ENCODE assay signal across 8 mouse cellular contexts in the genomic region with DNA sequence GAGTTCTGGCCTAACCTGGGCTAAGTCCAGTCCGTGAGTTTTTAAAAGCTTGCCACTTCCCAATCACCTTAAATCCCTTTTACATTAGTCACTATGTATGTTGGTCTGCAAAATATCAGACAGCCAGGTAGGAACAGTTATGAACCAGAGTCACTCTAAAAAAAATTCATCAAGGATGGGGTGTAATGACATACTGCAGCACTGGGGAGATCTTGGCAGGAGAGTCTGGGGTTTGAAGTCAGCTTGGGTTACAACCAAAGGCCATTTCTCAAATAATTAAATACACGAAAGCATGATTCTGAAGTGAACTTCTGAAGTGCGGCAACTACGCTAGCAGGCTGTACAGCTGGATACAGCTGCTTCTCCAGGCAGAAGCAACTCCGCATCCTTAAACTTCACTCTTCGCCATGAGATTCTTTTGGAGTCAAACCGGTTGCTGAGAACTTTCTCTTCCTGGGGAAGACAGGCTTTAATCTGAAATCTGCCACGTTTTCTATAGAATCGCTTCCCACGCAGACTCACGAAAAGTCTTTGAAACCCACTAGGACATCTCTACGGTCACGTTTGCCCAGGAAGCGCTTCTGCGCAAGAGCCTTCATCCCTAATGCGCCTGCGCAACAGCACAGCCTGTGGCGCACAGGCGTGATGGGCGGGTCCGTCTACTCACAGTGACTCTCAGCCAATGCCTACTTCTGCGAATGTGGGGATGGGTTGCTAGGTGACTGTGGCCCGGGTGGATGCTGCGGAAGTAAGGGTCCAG. TPM values are rescaled to one million over a fixed set of nuclear protein-coding genes. Genes with fewer than 3 reads are reported as not detected.
DNase-seq lines count a peak whose midpoint lies in the region; ATAC-seq and TF ChIP-seq lines count a peak whose summit lies in the region.

No protein-coding gene starts in this region.

- H3K9ac ChIP-seq in MEL (ENCODE audit: control insufficient read depth, low read depth, low read length, poor library complexity, severe bottlenecking): peak overlapping the region; percentile 2; the same call in 1 of the 2 replicates
- peak overlapping the region; percentile 62 for H3K9ac ChIP-seq in forebrain, embryonic 16.5 days (replicated peaks; ENCODE audit: low read depth, low read length)
- H3K9ac ChIP-seq in neural tube, embryonic 15.5 days (replicated peaks): peak overlapping the region; percentile 54

- no peaks in the 10 kb centered on the region for H3K79me2 ChIP-seq in MEL (ENCODE audit: control insufficient read depth, insufficient read depth, low read length, poor library complexity)

- H3K4me2 ChIP-seq in forebrain, embryonic 16.5 days (ENCODE audit: low read length): peak overlapping the region; percentile 81
- peak overlapping the region; percentile 84 for H3K4me2 ChIP-seq in neural tube, embryonic 15.5 days

- no peak for TF ChIP-seq RAD21 in MEL (IDR thresholded peaks at IDR 0.05; ENCODE audit: low read depth, low read length)

- peaks cover 0 to 4% of the 10 kb centered on the region in 2 experiments; a peak in 2 of 4 replicates for H3K36me3 ChIP-seq in MEL (ENCODE audit: control insufficient read depth in 1 of 2, insufficient read depth in 2 of 2, low read length in 2 of 2)
- H3K36me3 ChIP-seq in forebrain, embryonic 16.5 days (ENCODE audit: control insufficient read depth, insufficient read depth): no peaks in the 10 kb centered on the region
- H3K36me3 ChIP-seq in neural tube, embryonic 15.5 days: no peaks in the 10 kb centered on the region

- WGBS in forebrain, embryonic 16.5 days: 6% methylated on average over 24 of the region's 24 CpGs
- 5% methylated on average over 24 of the region's 24 CpGs for WGBS in lung, adult 2 months
- 7% methylated on average over 24 of the region's 24 CpGs for WGBS in neural tube, embryonic 15.5 days

- peak; percentile 91 for DNase-seq in MEL (ENCODE audit: low read depth, low spot score)
- peak; percentile 93 to 94 for DNase-seq in cerebellum, adult 18-20 months
- DNase-seq in heart, postnatal 36 days: peak; percentile 83 to 87
- peak; percentile 90 to 95 for DNase-seq in layer of hippocampus, adult 2 months (ENCODE audit: low spot score in 2 of 2)
- peak; percentile 70 for DNase-seq in lung, adult 2 months
- peak; percentile 89 for DNase-seq in testis, postnatal 10 days (ENCODE audit: low spot score)

- TF ChIP-seq POLR2A in MEL (IDR thresholded peaks at IDR 0.05; ENCODE audit: control insufficient read depth in 1 of 2, insufficient read depth in 1 of 2, low read depth in 1 of 2, low read length in 2 of 2, poor library complexity in 1 of 2): peak in 1 of 2 experiments; percentile 77; a peak in 2 of 4 replicates
- peak; percentile 73; the same call in 1 of the 2 replicates for TF ChIP-seq POLR2A in lung, adult 2 months (IDR thresholded peaks at IDR 0.05; ENCODE audit: borderline replicate concordance, extremely low read depth, low read depth, low read length)

- H3K27me3 ChIP-seq in MEL (ENCODE audit: control insufficient read depth in 1 of 2, insufficient read depth in 2 of 2, low read length in 2 of 2): no peaks in the 10 kb centered on the region
- no peaks in the 10 kb centered on the region; the same call in 1 of the 2 replicates for H3K27me3 ChIP-seq in forebrain, embryonic 16.5 days (replicated peaks; ENCODE audit: control insufficient read depth, insufficient read depth, low read length)
- no peaks in the 10 kb centered on the region for H3K27me3 ChIP-seq in neural tube, embryonic 15.5 days (replicated peaks)

- peak; percentile 100 for ATAC-seq in forebrain, embryonic 16.5 days
- ATAC-seq in neural tube, embryonic 15.5 days (ENCODE audit: low FRiP score): peak; percentile 98

- no peak for TF ChIP-seq CTCF in MEL (IDR thresholded peaks at IDR 0.05 in 2 of 3, conservative IDR thresholded peaks at IDR 0.05 in 1 of 3; ENCODE audit: control insufficient read depth in 1 of 3, insufficient read depth in 1 of 3, low read depth in 2 of 3, low read length in 3 of 3, poor library complexity in 1 of 3, severe bottlenecking in 1 of 3)
- TF ChIP-seq CTCF in layer of hippocampus, adult 2 months (conservative IDR thresholded peaks at IDR 0.05): 0 out of 2 replicates have a peak, but pooled peaks have one; percentile 10
- no peak for TF ChIP-seq CTCF in lung, adult 2 months (IDR thresholded peaks at IDR 0.05; ENCODE audit: insufficient read depth, low read length)

- peaks cover 0 to 13% of the 10 kb centered on the region in 2 experiments; a peak in 2 of 4 replicates for H3K4me1 ChIP-seq in MEL (ENCODE audit: control insufficient read depth in 1 of 2, insufficient read depth in 2 of 2, low read length in 2 of 2)
- H3K4me1 ChIP-seq in forebrain, embryonic 16.5 days (replicated peaks; ENCODE audit: control insufficient read depth, insufficient read depth, low read length): peaks cover 9% of the 10 kb centered on the region
- H3K4me1 ChIP-seq in lung, adult 2 months (ENCODE audit: control insufficient read depth, insufficient read depth, low read length): no peaks in the 10 kb centered on the region
- peaks cover 13% of the 10 kb centered on the region for H3K4me1 ChIP-seq in neural tube, embryonic 15.5 days

- no peak for TF ChIP-seq EP300 in MEL (IDR thresholded peaks at IDR 0.05; ENCODE audit: low read depth in 1 of 2, low read length in 2 of 2)

- intact Hi-C loops in heart, postnatal 36 days (cut with DNase I): no loop called here

- no peak overlapping the region for H3K27ac ChIP-seq in MEL (ENCODE audit: control insufficient read depth, low read depth, low read length)
- peak overlapping the region; percentile 28 for H3K27ac ChIP-seq in forebrain, embryonic 16.5 days (ENCODE audit: low read length)
- peak overlapping the region; percentile 88 for H3K27ac ChIP-seq in layer of hippocampus, adult 2 months
- peak overlapping the region; percentile 72 for H3K27ac ChIP-seq in neural tube, embryonic 15.5 days (replicated peaks)

- H3K9me3 ChIP-seq in MEL (replicated peaks; ENCODE audit: insufficient read depth, low read length): no peaks in the 10 kb centered on the region
- no peaks in the 10 kb centered on the region for H3K9me3 ChIP-seq in forebrain, embryonic 16.5 days (ENCODE audit: control insufficient read depth, low read length)
- H3K9me3 ChIP-seq in neural tube, embryonic 15.5 days (replicated peaks): no peaks in the 10 kb centered on the region

- peak overlapping the region; percentile 8 to 31; a peak in 3 of 4 replicates for H3K4me3 ChIP-seq in MEL (ENCODE audit: control insufficient read depth in 1 of 2, insufficient read depth in 1 of 2, low read depth in 2 of 2, low read length in 2 of 2)
- H3K4me3 ChIP-seq in forebrain, embryonic 16.5 days (replicated peaks; ENCODE audit: low read length): peak overlapping the region; percentile 53
- H3K4me3 ChIP-seq in layer of hippocampus, adult 2 months: peak overlapping the region; percentile 60
- H3K4me3 ChIP-seq in lung, adult 2 months (replicated peaks; ENCODE audit: extremely low read depth, low read depth, low read length): peak overlapping the region; percentile 45
- peak overlapping the region; percentile 48 for H3K4me3 ChIP-seq in neural tube, embryonic 15.5 days (replicated peaks)

RNA-seq across cellular contexts. Expression of a gene that starts 11.4 kb away (rescaled TPM):
- total RNA-seq in MEL (2012; rRNA removed): 37.6 and 40.7 TPM in 2 replicates
- 10 to 100 TPM in 1 of 2 experiments, not detected in 1; 42.8 TPM for polyA plus RNA-seq in MEL (2012; ENCODE audit: insufficient read depth in 1 of 2, insufficient read length in 2 of 2, low read depth in 1 of 2, low replicate concordance in 2 of 2, missing spikeins in 1 of 2)
- polyA plus RNA-seq in forebrain, embryonic 16.5 days (2015; fragmentation: Nextera tagmentation; extraction: Ambion mirVana): 13.1 and 14.3 TPM in 2 replicates
- total RNA-seq in heart, postnatal 36 days (2021): 10 to 100 TPM; 30.7 to 31.0 TPM
- 10 to 100 TPM; 42.8 to 50.1 TPM for total RNA-seq in layer of hippocampus, adult 2 months (2021)
- 19.7 and 20.2 TPM in 2 replicates for polyA plus RNA-seq in lung, adult 2 months (2012; rRNA removed)
- 11.9 and 14.9 TPM in 2 replicates for polyA plus RNA-seq in neural tube, embryonic 15.5 days (2015; fragmentation: Nextera tagmentation; extraction: Ambion mirVana)

RNA-seq across cellular contexts. Expression of a gene that starts 11.8 kb away (rescaled TPM):
- 0.12 TPM in 1 of 2 replicates, not detected in the other for total RNA-seq in MEL (2012; rRNA removed)
- under 1 TPM in 1 of 2 experiments, not detected in 1; 0.07 TPM for polyA plus RNA-seq in MEL (2012; ENCODE audit: insufficient read depth in 1 of 2, insufficient read length in 2 of 2, low read depth in 1 of 2, low replicate concordance in 2 of 2, missing spikeins in 1 of 2)
- not detected in 2 replicates for polyA plus RNA-seq in forebrain, embryonic 16.5 days (2015; fragmentation: Nextera tagmentation; extraction: Ambion mirVana)
- total RNA-seq in heart, postnatal 36 days (2021): under 1 TPM in 1 of 2 experiments, not detected in 1; 0.19 TPM
- not detected for total RNA-seq in layer of hippocampus, adult 2 months (2021)
- 0.15 and 0.28 TPM in 2 replicates for polyA plus RNA-seq in lung, adult 2 months (2012; rRNA removed)
- polyA plus RNA-seq in neural tube, embryonic 15.5 days (2015; fragmentation: Nextera tagmentation; extraction: Ambion mirVana): 0.72 TPM in 1 of 2 replicates, not detected in the other

RNA-seq across cellular contexts. Expression of a gene that starts 49.2 kb away (rescaled TPM):
- 7.7 and 8.8 TPM in 2 replicates for total RNA-seq in MEL (2012; rRNA removed)
- not detected for polyA plus RNA-seq in MEL (2012; ENCODE audit: insufficient read depth in 1 of 2, insufficient read length in 2 of 2, low read depth in 1 of 2, low replicate concordance in 2 of 2, missing spikeins in 1 of 2)
- 0.99 and 1.4 TPM in 2 replicates for polyA plus RNA-seq in forebrain, embryonic 16.5 days (2015; fragmentation: Nextera tagmentation; extraction: Ambion mirVana)
- under 1 TPM in 1 of 2 experiments, not detected in 1; 1.00 TPM for total RNA-seq in heart, postnatal 36 days (2021)
- not detected for total RNA-seq in layer of hippocampus, adult 2 months (2021)
- 9.0 and 14.1 TPM in 2 replicates for polyA plus RNA-seq in lung, adult 2 months (2012; rRNA removed)
- 0.22 TPM in 1 of 2 replicates, not detected in the other for polyA plus RNA-seq in neural tube, embryonic 15.5 days (2015; fragmentation: Nextera tagmentation; extraction: Ambion mirVana)

RNA-seq across cellular contexts. Expression of a gene that starts 56.1 kb away (rescaled TPM):
- 3.2 and 3.4 TPM in 2 replicates for total RNA-seq in MEL (2012; rRNA removed)
- 1 to 10 TPM in 1 of 2 experiments, not detected in 1; 6.8 TPM for polyA plus RNA-seq in MEL (2012; ENCODE audit: insufficient read depth in 1 of 2, insufficient read length in 2 of 2, low read depth in 1 of 2, low replicate concordance in 2 of 2, missing spikeins in 1 of 2)
- polyA plus RNA-seq in forebrain, embryonic 16.5 days (2015; fragmentation: Nextera tagmentation; extraction: Ambion mirVana): 5.3 and 6.4 TPM in 2 replicates
- total RNA-seq in heart, postnatal 36 days (2021): 10 to 100 TPM; 20.3 to 20.5 TPM
- total RNA-seq in layer of hippocampus, adult 2 months (2021): 10 to 100 TPM; 45.3 to 45.4 TPM
- 9.6 and 12.0 TPM in 2 replicates for polyA plus RNA-seq in lung, adult 2 months (2012; rRNA removed)
- 6.2 TPM in 2 replicates for polyA plus RNA-seq in neural tube, embryonic 15.5 days (2015; fragmentation: Nextera tagmentation; extraction: Ambion mirVana)

RNA-seq across cellular contexts. Expression of a gene that starts 58.8 kb away (rescaled TPM):
- total RNA-seq in MEL (2012; rRNA removed): 2.8 and 3.8 TPM in 2 replicates
- 1 to 10 TPM in 1 of 2 experiments, not detected in 1; 6.4 TPM for polyA plus RNA-seq in MEL (2012; ENCODE audit: insufficient read depth in 1 of 2, insufficient read length in 2 of 2, low read depth in 1 of 2, low replicate concordance in 2 of 2, missing spikeins in 1 of 2)
- polyA plus RNA-seq in forebrain, embryonic 16.5 days (2015; fragmentation: Nextera tagmentation; extraction: Ambion mirVana): 15.8 and 16.6 TPM in 2 replicates
- total RNA-seq in heart, postnatal 36 days (2021): 1 to 10 TPM; 9.1 to 9.6 TPM
- 10 to 100 TPM; 25.2 to 25.6 TPM for total RNA-seq in layer of hippocampus, adult 2 months (2021)
- polyA plus RNA-seq in lung, adult 2 months (2012; rRNA removed): 17.7 and 19.0 TPM in 2 replicates
- 19.2 and 20.1 TPM in 2 replicates for polyA plus RNA-seq in neural tube, embryonic 15.5 days (2015; fragmentation: Nextera tagmentation; extraction: Ambion mirVana)

Comparison
In these comparisons a context has a peak if more than half of its experiments do, and no peak if none do; other contexts are left out.
1. H3K9ac ChIP-seq: peak in every context shown above with its lines; median percentile 62 in forebrain, embryonic 16.5 days; 54 in neural tube, embryonic 15.5 days; 2 in MEL.